Mouse (Mus musculus): Measurements from ENCODE around the gene Ngrn. TPM values are rescaled to one million over a fixed set of nuclear protein-coding genes. Genes with fewer than 3 reads are reported as not detected.

Gene Ngrn
- polyA plus RNA-seq, 1 experiment from 2014 or later: 48.7 TPM

GRCm38 (mm10) chr7:80233799-80234198 is 27.2 kb upstream of the Ngrn start:
- no peak overlapping the region; the same call in 1 of the 2 replicates for H3K4me3 ChIP-seq
- ATAC-seq (ENCODE audit: insufficient number of reproducible peaks, low FRiP score, low TSS enrichment, low read depth): no peak
- H3K27me3 ChIP-seq: no peaks in the 10 kb centered on the region
- WGBS: 74% methylated on average over 9 of the region's 9 CpGs
- no peak overlapping the region for H3K27ac ChIP-seq
- H3K9ac ChIP-seq: no peak overlapping the region
- H3K4me1 ChIP-seq: peaks cover 16% of the 10 kb centered on the region
- peak overlapping the region; percentile 80; the same call in 1 of the 2 replicates for H3K4me2 ChIP-seq
- peaks cover 12% of the 10 kb centered on the region for H3K36me3 ChIP-seq
- H3K9me3 ChIP-seq: no peaks in the 10 kb centered on the region

GRCm38 (mm10) chr7:80238542-80238941 is 22.5 kb upstream of the Ngrn start:
- 92% methylated on average over 10 of the region's 10 CpGs for WGBS

GRCm38 (mm10) chr7:80241661-80242060 is 19.4 kb upstream of the Ngrn start:
- Histone ChIP-seq H3K36me3 (peaks cover 36% of the 10 kb centered on the region), H3K4me1 (0 out of 2 replicates have a peak, but pooled peaks cover 2% of the 10 kb centered on the region), H3K27me3 (no peaks in the 10 kb centered on the region), H3K4me3 (no peak overlapping the region), H3K9me3 (no peaks in the 10 kb centered on the region), H3K4me2 (no peak overlapping the region), H3K9ac (no peak overlapping the region), H3K27ac (no peak overlapping the region)
- no peak for ATAC-seq (ENCODE audit: insufficient number of reproducible peaks, low FRiP score, low TSS enrichment, low read depth)
- 82% methylated on average over 4 of the region's 4 CpGs for WGBS

More at GRCm38 (mm10) chr7:80238542-80238941, 22.5 kb upstream of the Ngrn start:
- H3K4me1 ChIP-seq: peaks cover 6% of the 10 kb centered on the region
- H3K4me2 ChIP-seq: no peak overlapping the region
- H3K36me3 ChIP-seq: peaks cover 36% of the 10 kb centered on the region
- ATAC-seq (ENCODE audit: insufficient number of reproducible peaks, low FRiP score, low TSS enrichment, low read depth): no peak
- no peak overlapping the region for H3K27ac ChIP-seq
- H3K9ac ChIP-seq: no peak overlapping the region
- no peaks in the 10 kb centered on the region for H3K9me3 ChIP-seq
- H3K4me3 ChIP-seq: no peak overlapping the region
- H3K27me3 ChIP-seq: no peaks in the 10 kb centered on the region

GRCm38 (mm10) chr7:80244851-80245250 is 16.2 kb upstream of the Ngrn start:
- Histone ChIP-seq H3K27ac (no peak overlapping the region), H3K27me3 (no peaks in the 10 kb centered on the region), H3K4me1 (0 out of 2 replicates have a peak, but pooled peaks cover 2% of the 10 kb centered on the region), H3K4me2 (no peak overlapping the region), H3K9ac (no peak overlapping the region), H3K4me3 (no peak overlapping the region), H3K9me3 (no peaks in the 10 kb centered on the region), H3K36me3 (peaks cover 15% of the 10 kb centered on the region)
- WGBS: 92% methylated on average over 4 of the region's 4 CpGs
- ATAC-seq (ENCODE audit: insufficient number of reproducible peaks, low FRiP score, low TSS enrichment, low read depth): no peak

- Histone ChIP-seq H3K9me3 (no peaks in the 10 kb centered on the region), H3K4me3 (peak within 1 kb of the TSS; percentile 66), H3K4me1 (0 out of 2 replicates have a peak, but pooled peaks cover 2% of the 10 kb centered on the region), H3K27ac (peak within 1 kb of the TSS; percentile 74), H3K4me2 (peak within 1 kb of the TSS; percentile 68), H3K27me3 (no peaks in the 10 kb centered on the region), H3K9ac (peak within 1 kb of the TSS; percentile 44), H3K36me3 (peaks cover 3% of the 10 kb centered on the region; the same call in 1 of the 2 replicates)
- WGBS: under 1% methylated on average over 48 of the region's 48 CpGs
- peak; percentile 96 for ATAC-seq (ENCODE audit: insufficient number of reproducible peaks, low FRiP score, low TSS enrichment, low read depth)
Observed at GRCm38 (mm10) chr7:80246148-80246721, 14.8 kb upstream of the Ngrn start, which contains the start of gene Ttll13. Gene Ttll13 (plus strand): TSS chr7:80246376.

GRCm38 (mm10) chr7:80246859-80247258 is 14.2 kb upstream of the Ngrn start:
- Histone ChIP-seq H3K27me3 (no peaks in the 10 kb centered on the region), H3K4me3 (peak overlapping the region; percentile 66), H3K9ac (no peak overlapping the region), H3K4me1 (0 out of 2 replicates have a peak, but pooled peaks cover 2% of the 10 kb centered on the region), H3K27ac (no peak overlapping the region), H3K36me3 (0 out of 2 replicates have a peak, but pooled peaks cover 2% of the 10 kb centered on the region), H3K4me2 (peak overlapping the region; percentile 68), H3K9me3 (no peaks in the 10 kb centered on the region)
- ATAC-seq (ENCODE audit: insufficient number of reproducible peaks, low FRiP score, low TSS enrichment, low read depth): no peak
- WGBS: 67% methylated on average over 7 of the region's 7 CpGs

GRCm38 (mm10) chr7:80252437-80252836 is 8.6 kb upstream of the Ngrn start:
- Histone ChIP-seq H3K4me3 (no peak overlapping the region), H3K27me3 (peaks cover 10% of the 10 kb centered on the region), H3K4me2 (no peak overlapping the region), H3K36me3 (no peaks in the 10 kb centered on the region), H3K4me1 (no peaks in the 10 kb centered on the region), H3K9ac (no peak overlapping the region), H3K27ac (no peak overlapping the region), H3K9me3 (no peaks in the 10 kb centered on the region)
- WGBS: 77% methylated on average over 7 of the region's 7 CpGs
- ATAC-seq (ENCODE audit: insufficient number of reproducible peaks, low FRiP score, low TSS enrichment, low read depth): no peak

GRCm38 (mm10) chr7:80252886-80253285 is 8.1 kb upstream of the Ngrn start:
- Histone ChIP-seq H3K9ac (no peak overlapping the region), H3K27me3 (peaks cover 10% of the 10 kb centered on the region), H3K4me2 (no peak overlapping the region), H3K9me3 (no peaks in the 10 kb centered on the region), H3K4me3 (no peak overlapping the region), H3K4me1 (no peaks in the 10 kb centered on the region), H3K36me3 (no peaks in the 10 kb centered on the region), H3K27ac (no peak overlapping the region)
- WGBS: 81% methylated on average over 11 of the region's 11 CpGs
- no peak for ATAC-seq (ENCODE audit: insufficient number of reproducible peaks, low FRiP score, low TSS enrichment, low read depth)

- Histone ChIP-seq H3K27ac (no peak overlapping the region), H3K4me3 (no peak overlapping the region), H3K36me3 (no peaks in the 10 kb centered on the region), H3K9ac (no peak overlapping the region), H3K27me3 (peaks cover 24% of the 10 kb centered on the region), H3K4me2 (no peak overlapping the region), H3K4me1 (peaks cover 4% of the 10 kb centered on the region), H3K9me3 (no peaks in the 10 kb centered on the region)
- no peak for ATAC-seq (ENCODE audit: insufficient number of reproducible peaks, low FRiP score, low TSS enrichment, low read depth)
- WGBS: 72% methylated on average over 2 of the region's 2 CpGs
Observed at GRCm38 (mm10) chr7:80255981-80256380, 5.0 kb upstream of the Ngrn start.

GRCm38 (mm10) chr7:80257706-80258105 is 3.3 kb upstream of the Ngrn start:
- ATAC-seq (ENCODE audit: insufficient number of reproducible peaks, low FRiP score, low TSS enrichment, low read depth): no peak
- WGBS: 47% methylated on average over 2 of the region's 2 CpGs

GRCm38 (mm10) chr7:80261372-80261990 is 466 bp downstream of the Ngrn start:
- peaks cover 13% of the 10 kb centered on the region for H3K4me1 ChIP-seq
- ATAC-seq (ENCODE audit: insufficient number of reproducible peaks, low FRiP score, low TSS enrichment, low read depth): peak; percentile 30; the same call in 1 of the 2 replicates
- H3K4me3 ChIP-seq: peak overlapping the region; percentile 88
- H3K9me3 ChIP-seq: no peaks in the 10 kb centered on the region
- WGBS: 2% methylated on average over 32 of the region's 32 CpGs
- H3K4me2 ChIP-seq: peak overlapping the region; percentile 78
- H3K27ac ChIP-seq: peak overlapping the region; percentile 87
- peaks cover 28% of the 10 kb centered on the region for H3K36me3 ChIP-seq
- H3K27me3 ChIP-seq: peaks cover 20% of the 10 kb centered on the region
- peak overlapping the region; percentile 80 for H3K9ac ChIP-seq

More at GRCm38 (mm10) chr7:80257706-80258105, 3.3 kb upstream of the Ngrn start:
- H3K4me1 ChIP-seq: peaks cover 13% of the 10 kb centered on the region
- no peaks in the 10 kb centered on the region for H3K9me3 ChIP-seq
- H3K4me2 ChIP-seq: no peak overlapping the region
- peaks cover 24% of the 10 kb centered on the region for H3K27me3 ChIP-seq
- no peak overlapping the region for H3K9ac ChIP-seq
- no peaks in the 10 kb centered on the region for H3K36me3 ChIP-seq
- H3K27ac ChIP-seq: no peak overlapping the region
- no peak overlapping the region for H3K4me3 ChIP-seq

GRCm38 (mm10) chr7:80264606-80265005 is 3.6 kb downstream of the Ngrn start:
- Histone ChIP-seq H3K4me2 (no peak overlapping the region), H3K9ac (no peak overlapping the region), H3K4me1 (peaks cover 20% of the 10 kb centered on the region), H3K4me3 (no peak overlapping the region), H3K36me3 (peaks cover 35% of the 10 kb centered on the region), H3K27me3 (peaks cover under 1% of the 10 kb centered on the region; the same call in 1 of the 2 replicates), H3K9me3 (no peaks in the 10 kb centered on the region), H3K27ac (no peak overlapping the region)
- WGBS: 94% methylated on average over 12 of the region's 12 CpGs
- ATAC-seq (ENCODE audit: insufficient number of reproducible peaks, low FRiP score, low TSS enrichment, low read depth): no peak
